Mouse (Mus musculus) embryonic facial prominence, embryonic 14.5 days (tissue): ENCODE measurements around the gene Gm17949. TPM values are rescaled to one million over a fixed set of nuclear protein-coding genes. Genes with fewer than 3 reads are reported as not detected.
A peak's percentile ranks its signal among the peaks of the same experiment; 100 is the strongest.

Experiments
- ATAC-seq: fragments of 200-750 bp; cut with Nextera tagmentation; 2 replicates; pipeline ENCODE4 v1.8.0; 2017; ENCODE audit warnings: low read depth, moderate number of reproducible peaks, moderate TSS enrichment
- DNase-seq: peaks from one replicate; pipeline ENCODE4 v3.0.0-alpha.2; 2015; ENCODE audit warnings: low spot score
- H3K27ac ChIP-seq: fragments of 300-500 bp; sonication (generic); replicated peaks from 2 replicates; pipeline ENCODE4 v1.5.1; 2014; ENCODE audit warnings: low read depth, mild to moderate bottlenecking, low read length, moderate library complexity
- H3K27me3 ChIP-seq: fragments of 300-500 bp; sonication (generic); replicated peaks from 2 replicates; pipeline ENCODE4 v1.6.1; 2014; ENCODE audit warnings: low read length; ENCODE audit not compliant: control insufficient read depth, insufficient read depth
- H3K36me3 ChIP-seq: fragments of 300-500 bp; sonication (generic); 2 replicates; pipeline ENCODE4 v1.6.1; 2014; ENCODE audit warnings: low read length, mixed read lengths; ENCODE audit not compliant: control insufficient read depth, insufficient read depth
- H3K4me1 ChIP-seq: fragments of 300-500 bp; sonication (generic); 2 replicates; pipeline ENCODE4 v1.6.1; 2014; ENCODE audit warnings: antibody characterized with exemption, low read length; ENCODE audit not compliant: control insufficient read depth, insufficient read depth
- H3K4me2 ChIP-seq: fragments of 300-500 bp; sonication (generic); 2 replicates; pipeline ENCODE4 v1.6.1; 2014; ENCODE audit warnings: low read depth, mild to moderate bottlenecking, low read length, moderate library complexity, mixed read lengths
- H3K4me3 ChIP-seq: fragments of 300-500 bp; sonication (generic); 2 replicates; pipeline ENCODE4 v1.5.1; 2014; ENCODE audit warnings: low read depth, mild to moderate bottlenecking, low read length
- H3K9ac ChIP-seq: fragments of 300-500 bp; sonication (generic); 2 replicates; pipeline ENCODE4 v1.6.1; 2014; ENCODE audit warnings: low read depth, mild to moderate bottlenecking, low read length, moderate library complexity, mixed read lengths
- H3K9me3 ChIP-seq: fragments of 300-500 bp; sonication (generic); 2 replicates; pipeline ENCODE4 v1.6.1; 2016; ENCODE audit warnings: low read length; ENCODE audit not compliant: control insufficient read depth
- WGBS: fragments of 180-500 bp; shearing (Covaris S2); extraction: QIAGEN DNeasy Blood & Tissue Kit; methylation state at CpG from one replicate; pipeline ENCODE4 v1.1.7; 2014; 5-methylcytosine and 5-hydroxymethylcytosine counted together
- polyA plus RNA-seq: library from polyadenylated mRNA; unstranded; fragments of >200 nt; fragmentation: Nextera tagmentation; extraction: Ambion mirVana; gene quantifications from 2 replicates; pipeline ENCODE4 v1.2.1, GENCODE M21; 2014

The Gm17949 gene
- polyA plus RNA-seq, 1 experiment from 2014 or later, result 0.19 TPM

DNA sequence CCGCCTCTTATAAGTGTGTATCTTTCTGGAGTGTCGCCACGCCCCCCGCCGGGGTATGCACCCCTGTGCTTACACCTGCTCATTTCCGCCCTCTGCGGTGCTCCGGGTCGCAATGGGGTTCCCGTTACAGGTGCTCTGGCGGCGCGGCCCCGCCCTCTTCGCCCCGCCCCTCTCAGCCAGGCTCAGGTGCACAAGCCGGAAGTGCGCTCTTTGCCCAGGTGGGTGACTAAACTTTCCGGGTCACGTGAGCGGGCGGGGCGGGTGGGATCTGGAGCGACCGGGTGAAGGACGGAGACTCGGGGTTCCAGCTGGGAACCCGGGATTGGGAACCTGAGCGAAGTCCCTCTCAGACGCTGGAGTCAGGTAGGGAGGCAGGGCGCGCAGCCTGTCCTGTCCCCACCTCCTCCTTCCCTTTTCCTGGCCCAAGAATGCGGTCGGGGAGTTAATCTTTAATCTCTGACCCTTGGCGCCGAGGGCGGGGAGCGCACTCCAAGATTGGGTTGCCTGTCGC lies 50.8 kb downstream of the Gm17949 start:
- Histone ChIP-seq H3K4me3 (peak overlapping the region; percentile 36), H3K36me3 (no peaks in the 10 kb centered on the region), H3K27ac (no peak overlapping the region), H3K27me3 (peaks cover 44% of the 10 kb centered on the region), H3K9me3 (no peaks in the 10 kb centered on the region), H3K4me2 (peak overlapping the region; percentile 48), H3K9ac (peak overlapping the region; percentile 47), H3K4me1 (peaks cover 4% of the 10 kb centered on the region)
- 1% methylated on average over 31 of the region's 39 CpGs for WGBS
- peak; percentile 72 for DNase-seq
- peak; percentile 24; the same call in 1 of the 2 replicates for ATAC-seq

DNA sequence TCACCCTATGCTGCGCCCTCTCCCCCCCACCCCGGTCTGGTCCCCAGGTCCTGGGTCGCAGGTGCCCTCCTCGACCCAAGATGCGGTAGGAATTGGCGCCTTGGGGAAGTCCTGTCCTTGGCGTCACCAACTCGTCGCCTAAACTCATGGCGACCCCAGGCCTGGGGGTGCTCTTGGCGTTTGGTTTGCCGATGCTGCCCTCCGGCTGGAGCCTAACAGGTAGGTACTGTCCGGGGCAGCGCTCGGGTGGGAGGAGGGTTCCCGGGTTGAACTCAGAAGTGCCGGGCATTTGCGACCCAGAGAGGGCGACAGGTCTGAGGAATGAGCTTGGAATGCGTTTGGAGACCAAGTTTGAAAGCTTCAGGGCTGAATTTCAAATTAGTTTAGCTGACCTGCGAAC lies 51.3 kb downstream of the Gm17949 start:
- Histone ChIP-seq H3K4me2 (peak overlapping the region; percentile 48), H3K27me3 (peaks cover 44% of the 10 kb centered on the region), H3K4me3 (peak overlapping the region; percentile 36), H3K9ac (peak overlapping the region; percentile 47), H3K4me1 (peaks cover 4% of the 10 kb centered on the region), H3K27ac (no peak overlapping the region), H3K36me3 (no peaks in the 10 kb centered on the region), H3K9me3 (no peaks in the 10 kb centered on the region)
- ATAC-seq, result no peak
- WGBS, result 2% methylated on average over 19 of the region's 22 CpGs
- no peak for DNase-seq

DNA sequence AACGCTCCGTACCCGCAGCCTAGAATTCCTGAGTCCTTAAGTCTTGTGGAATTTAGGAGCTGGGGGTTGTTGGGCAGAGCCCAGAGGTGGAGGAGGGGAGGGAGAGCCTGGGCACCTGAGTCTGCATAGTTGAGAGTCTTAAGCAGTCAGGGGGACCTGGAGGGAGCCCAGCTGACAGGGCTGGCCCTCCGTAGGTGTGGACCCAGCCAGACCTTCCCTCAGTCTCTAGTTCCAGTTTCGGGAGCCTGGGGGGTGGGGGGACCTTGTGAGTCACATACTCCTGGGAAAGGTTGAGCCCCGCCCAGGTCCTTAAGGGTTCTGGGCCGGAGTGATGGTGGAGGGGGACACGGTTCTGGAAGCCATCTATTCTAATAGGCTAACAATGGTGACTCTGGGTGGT lies 51.8 kb downstream of the Gm17949 start:
- WGBS, result 8% methylated on average over 8 of the region's 8 CpGs
- ATAC-seq (no peak), DNase-seq (no peak)
- peaks cover 4% of the 10 kb centered on the region for H3K4me1 ChIP-seq
- H3K4me3 ChIP-seq, result no peak overlapping the region
- H3K36me3 ChIP-seq, result no peaks in the 10 kb centered on the region
- H3K27ac ChIP-seq, result no peak overlapping the region
- H3K4me2 ChIP-seq, result peak overlapping the region; percentile 48
- no peaks in the 10 kb centered on the region for H3K9me3 ChIP-seq
- no peak overlapping the region for H3K9ac ChIP-seq
- peaks cover 44% of the 10 kb centered on the region for H3K27me3 ChIP-seq

DNA sequence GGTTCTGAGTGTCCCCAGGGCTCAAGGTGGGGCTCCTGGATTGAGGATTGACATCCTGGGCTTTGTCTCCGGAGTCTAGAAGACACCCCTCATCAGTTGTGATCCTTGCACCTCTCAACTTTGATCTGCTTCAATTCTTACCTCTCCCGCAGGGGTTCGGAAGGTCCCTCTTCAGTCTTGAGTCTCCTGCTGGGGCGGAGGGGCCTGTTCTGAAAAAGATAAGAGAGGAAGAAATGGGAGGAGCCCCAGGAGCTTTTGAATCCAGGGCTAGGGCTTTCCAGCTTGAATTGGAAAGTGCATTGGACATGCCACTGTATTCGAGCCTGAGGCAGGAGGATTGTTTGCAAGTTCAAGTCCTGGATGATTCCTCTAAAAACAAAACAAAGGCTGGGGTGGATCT lies 55.6 kb downstream of the Gm17949 start:
- Histone ChIP-seq H3K36me3 (no peaks in the 10 kb centered on the region), H3K4me3 (no peak overlapping the region), H3K4me1 (no peaks in the 10 kb centered on the region), H3K9ac (no peak overlapping the region), H3K27me3 (peaks cover 32% of the 10 kb centered on the region), H3K9me3 (no peaks in the 10 kb centered on the region), H3K27ac (no peak overlapping the region), H3K4me2 (no peak overlapping the region)
- DNase-seq (no peak), ATAC-seq (no peak)
- WGBS, result 57% methylated on average over 5 of the region's 5 CpGs

DNA sequence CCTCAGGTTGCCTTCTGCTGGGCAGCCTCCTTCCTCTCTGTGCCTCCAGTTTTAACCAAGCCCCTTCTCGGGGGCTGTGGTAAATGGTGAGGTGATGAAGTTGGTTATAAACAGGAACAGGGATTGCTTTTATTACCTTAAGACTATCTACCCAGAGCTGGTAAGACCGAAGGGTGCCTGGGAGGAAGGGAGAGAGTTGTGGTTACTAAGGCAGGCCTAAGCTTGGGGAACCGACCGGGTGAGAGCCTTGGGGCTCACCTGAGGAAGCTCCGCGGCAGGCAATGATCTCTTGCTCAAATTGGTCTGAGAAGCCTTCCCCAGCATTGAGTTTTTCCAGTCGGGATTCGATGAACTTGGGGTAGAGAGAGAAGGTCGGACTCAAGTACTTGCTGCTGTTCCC lies 59.0 kb downstream of the Gm17949 start:
- Histone ChIP-seq H3K27me3 (peaks cover 2% of the 10 kb centered on the region; the same call in 1 of the 2 replicates), H3K4me3 (peak overlapping the region; percentile 5; the same call in 1 of the 2 replicates), H3K9me3 (no peaks in the 10 kb centered on the region), H3K4me2 (peak overlapping the region; percentile 11; the same call in 1 of the 2 replicates), H3K9ac (peak overlapping the region; percentile 28; the same call in 1 of the 2 replicates), H3K27ac (no peak overlapping the region), H3K4me1 (no peaks in the 10 kb centered on the region), H3K36me3 (no peaks in the 10 kb centered on the region)
- peak; percentile 4 for DNase-seq
- WGBS, result 9% methylated on average over 7 of the region's 9 CpGs
- peak; percentile 44; the same call in 1 of the 2 replicates for ATAC-seq

DNA sequence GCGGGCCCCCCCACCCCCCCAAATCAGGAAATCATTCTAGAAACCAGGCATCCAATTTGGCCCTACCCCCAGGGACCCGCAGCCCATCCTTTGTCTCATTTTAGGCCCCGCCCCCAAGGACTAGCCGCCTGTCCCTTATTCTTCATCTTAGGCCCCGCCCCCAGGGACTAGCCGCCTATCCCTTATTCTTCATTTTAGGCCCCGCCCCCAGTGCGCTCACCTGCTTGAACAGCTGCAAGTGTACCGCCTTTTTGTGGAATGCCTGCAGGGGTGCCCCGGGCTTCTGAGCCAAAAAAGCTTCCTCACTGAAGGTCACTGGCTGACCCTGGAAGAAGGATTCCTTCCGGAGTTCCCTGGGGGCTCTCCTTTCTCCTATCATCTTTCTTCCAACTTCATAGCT lies 59.4 kb downstream of the Gm17949 start:
- H3K9ac ChIP-seq, result no peak overlapping the region
- H3K27ac ChIP-seq, result no peak overlapping the region
- H3K4me3 ChIP-seq, result no peak overlapping the region; the same call in 1 of the 2 replicates
- H3K4me1 ChIP-seq, result no peaks in the 10 kb centered on the region
- peak; percentile 83 for ATAC-seq
- H3K36me3 ChIP-seq, result no peaks in the 10 kb centered on the region
- no peaks in the 10 kb centered on the region for H3K9me3 ChIP-seq
- peak; percentile 90 for DNase-seq
- WGBS, result under 1% methylated on average over 8 of the region's 11 CpGs
- H3K4me2 ChIP-seq, result 0 out of 2 replicates have a peak overlapping the region, but pooled peaks have one; percentile 11
- no peaks in the 10 kb centered on the region; the same call in 1 of the 2 replicates for H3K27me3 ChIP-seq

Other genes starting within 250 kb of the Gm17949 start
- gene Dus3l, start 246.7 kb upstream of the Gm17949 start, polyA plus RNA-seq, result 33.3 and 42.0 TPM in 2 replicates
- gene Prr22, start 241.2 kb upstream of the Gm17949 start, polyA plus RNA-seq, result 0.61 and 1.2 TPM in 2 replicates
- gene Rfx2, start 180.5 kb upstream of the Gm17949 start, polyA plus RNA-seq, result 3.5 and 5.3 TPM in 2 replicates
- not detected in 2 replicates for gene Acsbg2, start 137.0 kb upstream of the Gm17949 start, polyA plus RNA-seq
- 0.14 and 0.26 TPM in 2 replicates for gene 1700061G19Rik, start 136.0 kb upstream of the Gm17949 start, polyA plus RNA-seq
- gene Mllt1, start 76.1 kb upstream of the Gm17949 start, polyA plus RNA-seq, result 24.7 and 32.7 TPM in 2 replicates
- gene Acer1, start 29.3 kb upstream of the Gm17949 start, polyA plus RNA-seq, result 1.3 and 2.4 TPM in 2 replicates
- 140 and 142 TPM in 2 replicates for gene Clpp, start 21.2 kb upstream of the Gm17949 start, polyA plus RNA-seq
- 35.7 and 39.8 TPM in 2 replicates for gene Alkbh7, start 14.1 kb upstream of the Gm17949 start, polyA plus RNA-seq
- 0.84 TPM in 1 of 2 replicates, not detected in the other for gene Pspn, start 11.5 kb upstream of the Gm17949 start, polyA plus RNA-seq
- gene Gtf2f1, start 181 bp upstream of the Gm17949 start, polyA plus RNA-seq, result 55.4 and 55.5 TPM in 2 replicates
- gene Khsrp, start 20.1 kb downstream of the Gm17949 start, polyA plus RNA-seq, result 43.5 and 44.9 TPM in 2 replicates
- not detected in 2 replicates for gene Slc25a41, start 30.2 kb downstream of the Gm17949 start, polyA plus RNA-seq
- gene Crb3, start 47.6 kb downstream of the Gm17949 start, polyA plus RNA-seq, result 5.5 and 8.1 TPM in 2 replicates
- gene Slc25a23, start 48.4 kb downstream of the Gm17949 start, polyA plus RNA-seq, result 6.9 and 7.8 TPM in 2 replicates
- 1.6 and 2.1 TPM in 2 replicates for gene Dennd1c, start 67.0 kb downstream of the Gm17949 start, polyA plus RNA-seq
- 22.9 and 28.7 TPM in 2 replicates for gene Tubb4a, start 76.3 kb downstream of the Gm17949 start, polyA plus RNA-seq
- gene Tnfsf9, start 93.9 kb downstream of the Gm17949 start, polyA plus RNA-seq, result 4.1 and 5.0 TPM in 2 replicates
- gene Cd70, start 138.3 kb downstream of the Gm17949 start, polyA plus RNA-seq, result not detected in 2 replicates
- 0.08 TPM in 1 of 2 replicates, not detected in the other for gene Tnfsf14, start 182.7 kb downstream of the Gm17949 start, polyA plus RNA-seq
- gene C3, start 216.7 kb downstream of the Gm17949 start, polyA plus RNA-seq, result 2.0 and 4.6 TPM in 2 replicates
- gene Gpr108, start 237.0 kb downstream of the Gm17949 start, polyA plus RNA-seq, result 36.9 and 37.1 TPM in 2 replicates
- 32.3 and 36.0 TPM in 2 replicates for gene Trip10, start 238.0 kb downstream of the Gm17949 start, polyA plus RNA-seq